Mouse (Mus musculus): ENCODE data around the gene Litaf.

- TF ChIP-seq POLR2A (IDR thresholded peaks at IDR 0.05; ENCODE audit: borderline replicate concordance, low read depth, low read length) (no peak), CTCF (IDR thresholded peaks at IDR 0.05; ENCODE audit: low read depth, low read length) (no peak)
Measured at GRCm38 (mm10) chr16:11022113-11022489, 43.9 kb downstream of the Litaf start.

All from bone marrow macrophage, adult 2 months (primary cell).